Mouse (Mus musculus): ENCODE measurements at regions not wholly inside any gene's neighbourhood (a gene's known extent, or its start where the extent isn't known, plus 50 kb on each side); places are given as distances from the start of the nearest gene placed in this dataset.

DNA sequence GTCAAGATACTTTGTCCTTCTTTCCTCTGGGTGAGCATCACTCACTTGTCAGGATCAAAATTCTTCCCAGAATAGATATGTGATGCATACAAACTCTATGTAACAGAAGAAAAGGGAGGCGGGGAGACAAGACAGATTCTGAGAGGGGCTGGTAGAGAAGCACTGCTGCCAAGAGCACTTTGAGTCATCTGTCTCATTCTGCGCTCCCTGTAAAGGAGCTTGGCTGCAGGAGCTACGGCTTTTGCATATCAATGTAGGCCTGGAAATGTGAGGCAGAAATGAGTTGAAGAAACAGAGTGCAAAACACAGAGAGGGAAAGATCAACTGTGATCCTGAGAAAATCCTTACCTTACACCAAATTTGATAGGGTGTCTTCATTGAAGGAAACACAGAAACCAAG lies 162.6 kb upstream of the Syndig1 start:
- TF ChIP-seq EP300 (IDR thresholded peaks at IDR 0.05; ENCODE audit: insufficient read depth, low read depth, low read length) = no peak
- no peak for TF ChIP-seq POLR2A (IDR thresholded peaks at IDR 0.05; ENCODE audit: insufficient read depth, low read length)
- no peak for TF ChIP-seq CTCF (IDR thresholded peaks at IDR 0.05; ENCODE audit: low read depth, low read length)
- no peaks in the 10 kb centered on the region for H3K9me3 ChIP-seq (replicated peaks; ENCODE audit: control insufficient read depth, insufficient read depth, low read length, poor library complexity, severe bottlenecking)
- H3K36me3 ChIP-seq (ENCODE audit: control insufficient read depth, insufficient read depth, low read length, poor library complexity, severe bottlenecking) = no peaks in the 10 kb centered on the region
- H3K27ac ChIP-seq (ENCODE audit: insufficient read depth, low read length) = no peak overlapping the region
- H3K4me1 ChIP-seq (ENCODE audit: control insufficient read depth, insufficient read depth, low read length) = no peaks in the 10 kb centered on the region
- no peak overlapping the region for H3K9ac ChIP-seq (ENCODE audit: low read depth, poor library complexity, severe bottlenecking)
- H3K4me3 ChIP-seq (ENCODE audit: low read depth, low read length) = no peak overlapping the region
- no peaks in the 10 kb centered on the region for H3K27me3 ChIP-seq (ENCODE audit: control insufficient read depth, insufficient read depth, low read length, poor library complexity, severe bottlenecking)

DNA sequence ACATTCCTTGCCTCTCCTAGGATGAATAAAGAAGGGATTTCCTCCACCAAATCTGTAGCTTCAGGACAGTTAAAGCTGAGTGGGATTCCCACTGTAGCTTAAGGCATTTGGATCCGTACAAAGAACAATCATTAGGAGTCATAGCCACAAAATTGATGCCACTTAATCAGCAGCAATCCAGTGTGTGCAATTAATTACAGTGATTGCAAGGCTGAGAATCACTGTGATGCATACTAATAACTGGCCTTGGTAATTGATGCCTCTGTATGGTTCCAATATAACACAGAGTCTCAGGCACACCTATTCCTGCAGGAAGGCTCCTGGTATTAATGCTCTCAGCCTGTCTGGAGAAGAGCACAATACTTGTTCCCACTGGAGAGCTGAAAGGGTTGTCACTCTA lies 157.1 kb upstream of the Syndig1 start:
- Histone ChIP-seq H3K27ac (ENCODE audit: insufficient read depth, low read length) (no peak overlapping the region), H3K36me3 (ENCODE audit: control insufficient read depth, insufficient read depth, low read length, poor library complexity, severe bottlenecking) (no peaks in the 10 kb centered on the region), H3K9ac (ENCODE audit: low read depth, poor library complexity, severe bottlenecking) (no peak overlapping the region), H3K9me3 (replicated peaks; ENCODE audit: control insufficient read depth, insufficient read depth, low read length, poor library complexity, severe bottlenecking) (no peaks in the 10 kb centered on the region), H3K4me3 (ENCODE audit: low read depth, low read length) (no peak overlapping the region), H3K4me1 (ENCODE audit: control insufficient read depth, insufficient read depth, low read length) (no peaks in the 10 kb centered on the region), H3K27me3 (ENCODE audit: control insufficient read depth, insufficient read depth, low read length, poor library complexity, severe bottlenecking) (no peaks in the 10 kb centered on the region)
- no peak for TF ChIP-seq POLR2A (IDR thresholded peaks at IDR 0.05; ENCODE audit: insufficient read depth, low read length)
- no peak for TF ChIP-seq EP300 (IDR thresholded peaks at IDR 0.05; ENCODE audit: insufficient read depth, low read depth, low read length)
- no peak for TF ChIP-seq CTCF (IDR thresholded peaks at IDR 0.05; ENCODE audit: low read depth, low read length)

DNA sequence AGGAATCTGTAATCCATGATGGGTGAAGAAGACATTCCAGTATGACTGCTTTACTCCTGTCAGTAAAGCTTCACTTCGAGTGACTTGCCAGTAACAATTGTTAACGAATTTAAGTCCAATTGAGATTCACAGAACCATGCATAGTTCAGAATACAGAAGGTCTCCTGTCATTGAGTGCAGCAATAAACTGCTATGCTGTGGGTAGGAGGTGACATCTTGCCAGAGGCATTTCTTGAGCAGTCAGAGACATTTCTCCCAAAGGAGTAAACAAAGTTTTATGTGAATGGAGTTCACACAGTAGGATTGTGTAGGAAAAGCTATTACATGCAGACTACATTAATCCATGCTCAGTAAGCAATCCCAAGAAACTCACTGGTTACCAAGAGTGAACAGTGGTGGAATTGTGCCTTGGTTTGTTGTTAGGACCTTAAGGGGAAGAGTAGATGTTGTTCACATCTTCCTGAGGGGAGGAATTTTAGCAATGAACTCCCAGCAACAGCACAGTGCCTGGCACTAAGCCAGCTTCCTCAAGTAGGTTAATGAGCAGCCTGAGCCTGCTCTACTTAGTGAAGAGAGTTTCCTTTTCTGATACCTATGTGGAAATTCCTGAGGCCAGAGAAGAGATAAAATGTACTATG lies 149.1 kb upstream of the Syndig1 start:
- no peak overlapping the region for H3K4me3 ChIP-seq (ENCODE audit: low read depth, low read length)
- H3K9me3 ChIP-seq (replicated peaks; ENCODE audit: control insufficient read depth, insufficient read depth, low read length, poor library complexity, severe bottlenecking) = no peaks in the 10 kb centered on the region
- no peak overlapping the region for H3K27ac ChIP-seq (ENCODE audit: insufficient read depth, low read length)
- H3K4me1 ChIP-seq (ENCODE audit: control insufficient read depth, insufficient read depth, low read length) = no peaks in the 10 kb centered on the region
- H3K36me3 ChIP-seq (ENCODE audit: control insufficient read depth, insufficient read depth, low read length, poor library complexity, severe bottlenecking) = no peaks in the 10 kb centered on the region
- H3K27me3 ChIP-seq (ENCODE audit: control insufficient read depth, insufficient read depth, low read length, poor library complexity, severe bottlenecking) = no peaks in the 10 kb centered on the region
- TF ChIP-seq EP300 (IDR thresholded peaks at IDR 0.05; ENCODE audit: insufficient read depth, low read depth, low read length) (no peak), POLR2A (IDR thresholded peaks at IDR 0.05; ENCODE audit: insufficient read depth, low read length) (no peak), CTCF (IDR thresholded peaks at IDR 0.05; ENCODE audit: low read depth, low read length) (no peak)
- H3K9ac ChIP-seq (ENCODE audit: low read depth, poor library complexity, severe bottlenecking) = no peak overlapping the region

DNA sequence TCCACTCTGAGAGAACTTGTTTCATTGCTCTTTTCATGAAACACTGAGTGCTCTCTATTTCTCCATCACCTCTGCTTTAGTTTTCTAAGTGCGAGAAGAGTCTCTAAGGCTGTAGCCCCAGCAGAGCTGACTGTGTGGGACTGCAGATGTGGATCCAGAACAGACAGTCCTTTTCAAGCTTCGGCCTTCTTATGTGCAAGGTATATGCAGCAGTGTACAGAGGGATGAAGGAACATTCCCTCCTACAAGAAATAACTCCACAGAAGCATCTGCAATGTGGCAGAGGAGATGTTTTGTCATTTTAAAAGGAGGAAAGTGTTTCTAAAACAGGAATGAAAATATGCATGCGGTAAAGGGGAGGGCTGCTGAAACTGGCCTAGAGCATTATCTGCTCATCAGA lies 106.7 kb upstream of the Syndig1 start:
- H3K9ac ChIP-seq (ENCODE audit: low read depth, poor library complexity, severe bottlenecking) = no peak overlapping the region
- no peak overlapping the region for H3K4me3 ChIP-seq (ENCODE audit: low read depth, low read length)
- no peaks in the 10 kb centered on the region for H3K4me1 ChIP-seq (ENCODE audit: control insufficient read depth, insufficient read depth, low read length)
- no peaks in the 10 kb centered on the region for H3K36me3 ChIP-seq (ENCODE audit: control insufficient read depth, insufficient read depth, low read length, poor library complexity, severe bottlenecking)
- TF ChIP-seq POLR2A (IDR thresholded peaks at IDR 0.05; ENCODE audit: insufficient read depth, low read length) (no peak), CTCF (IDR thresholded peaks at IDR 0.05; ENCODE audit: low read depth, low read length) (no peak), EP300 (IDR thresholded peaks at IDR 0.05; ENCODE audit: insufficient read depth, low read depth, low read length) (no peak)
- no peaks in the 10 kb centered on the region for H3K27me3 ChIP-seq (ENCODE audit: control insufficient read depth, insufficient read depth, low read length, poor library complexity, severe bottlenecking)
- H3K9me3 ChIP-seq (replicated peaks; ENCODE audit: control insufficient read depth, insufficient read depth, low read length, poor library complexity, severe bottlenecking) = no peaks in the 10 kb centered on the region
- H3K27ac ChIP-seq (ENCODE audit: insufficient read depth, low read length) = no peak overlapping the region

DNA sequence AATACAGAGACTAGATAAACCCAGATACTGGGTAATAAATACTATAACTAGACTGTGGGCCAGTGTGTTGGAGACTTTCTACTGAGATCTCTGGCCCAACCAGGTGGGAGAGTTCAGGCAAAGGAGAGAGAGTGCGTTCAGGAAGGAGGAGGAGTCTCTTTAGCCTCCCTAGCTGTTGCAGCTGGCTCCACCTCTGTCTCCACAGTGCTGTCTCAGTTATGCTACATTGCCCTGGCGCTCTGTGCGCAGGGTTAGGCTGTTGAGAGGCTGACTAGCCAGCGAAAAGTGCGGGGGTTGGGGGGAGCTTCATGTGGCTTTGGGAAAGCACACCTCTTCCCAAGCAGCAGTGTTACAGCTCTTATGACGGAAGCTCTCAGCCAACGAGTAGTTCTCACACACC lies 104.7 kb upstream of the Syndig1 start:
- Histone ChIP-seq H3K27me3 (ENCODE audit: control insufficient read depth, insufficient read depth, low read length, poor library complexity, severe bottlenecking) (no peaks in the 10 kb centered on the region), H3K4me1 (ENCODE audit: control insufficient read depth, insufficient read depth, low read length) (no peaks in the 10 kb centered on the region), H3K9ac (ENCODE audit: low read depth, poor library complexity, severe bottlenecking) (no peak overlapping the region), H3K27ac (ENCODE audit: insufficient read depth, low read length) (no peak overlapping the region), H3K9me3 (replicated peaks; ENCODE audit: control insufficient read depth, insufficient read depth, low read length, poor library complexity, severe bottlenecking) (no peaks in the 10 kb centered on the region), H3K4me3 (ENCODE audit: low read depth, low read length) (no peak overlapping the region), H3K36me3 (ENCODE audit: control insufficient read depth, insufficient read depth, low read length, poor library complexity, severe bottlenecking) (no peaks in the 10 kb centered on the region)
- TF ChIP-seq CTCF (IDR thresholded peaks at IDR 0.05; ENCODE audit: low read depth, low read length) = no peak

DNA sequence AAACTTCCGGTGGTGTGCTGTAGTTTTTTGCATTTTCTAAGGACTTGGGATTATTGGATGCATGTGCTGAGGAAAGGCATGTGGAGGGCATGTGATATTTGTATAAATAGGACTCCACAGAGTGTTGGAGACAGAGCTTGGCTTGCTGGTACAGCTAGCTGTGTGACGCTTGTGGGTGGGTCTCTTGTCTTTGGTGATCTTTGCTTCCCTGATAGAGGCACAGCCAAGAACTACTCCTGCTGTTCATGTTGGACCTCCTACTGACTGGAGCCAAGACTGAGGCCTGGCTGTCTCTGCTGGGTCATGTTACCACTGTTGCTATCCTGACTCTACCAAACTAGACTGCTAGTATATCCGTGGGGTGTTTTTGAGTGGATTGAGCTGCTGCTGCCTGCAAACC lies 103.1 kb upstream of the Syndig1 start:
- H3K4me3 ChIP-seq (ENCODE audit: low read depth, low read length) = no peak overlapping the region
- no peak overlapping the region for H3K9ac ChIP-seq (ENCODE audit: low read depth, poor library complexity, severe bottlenecking)

More for the DNA sequence above, 103.1 kb upstream of the Syndig1 start:
- Histone ChIP-seq H3K4me1 (ENCODE audit: control insufficient read depth, insufficient read depth, low read length) (no peaks in the 10 kb centered on the region), H3K27ac (ENCODE audit: insufficient read depth, low read length) (no peak overlapping the region), H3K27me3 (ENCODE audit: control insufficient read depth, insufficient read depth, low read length, poor library complexity, severe bottlenecking) (no peaks in the 10 kb centered on the region), H3K36me3 (ENCODE audit: control insufficient read depth, insufficient read depth, low read length, poor library complexity, severe bottlenecking) (no peaks in the 10 kb centered on the region), H3K9me3 (replicated peaks; ENCODE audit: control insufficient read depth, insufficient read depth, low read length, poor library complexity, severe bottlenecking) (no peaks in the 10 kb centered on the region)
- no peak for TF ChIP-seq CTCF (IDR thresholded peaks at IDR 0.05; ENCODE audit: low read depth, low read length)
- no peak for TF ChIP-seq EP300 (IDR thresholded peaks at IDR 0.05; ENCODE audit: insufficient read depth, low read depth, low read length)
- no peak for TF ChIP-seq POLR2A (IDR thresholded peaks at IDR 0.05; ENCODE audit: insufficient read depth, low read length)
